Mouse (Mus musculus) gastrocnemius, adult 8-10 months (tissue): ENCODE results near the gene D5Ertd579e. TPM values are rescaled to one million over a fixed set of nuclear protein-coding genes. Genes with fewer than 3 reads are reported as not detected.
A peak's percentile ranks its signal among the peaks of the same experiment; 100 is the strongest.

Source experiments
- DNase-seq, 2 experiments: peaks; one replicate each; pipeline ENCODE4 v3.0.0; 2022; ENCODE audit warnings: low spot score in 2 of 2
- total RNA-seq, 4 experiments: library from RNA; stranded (reverse); gene quantifications; 2 replicates each; pipeline ENCODE4 v1.2.4; 2022

The D5Ertd579e gene
- total RNA-seq, 4 experiments from 2014 or later = 75.9 to 99.5 (median 81.1) TPM

GRCm38 (mm10) chr5:36614124-36614523 lies 81.7 kb downstream of the D5Ertd579e start:
- no peak for DNase-seq

- no peak for DNase-seq
Measured at GRCm38 (mm10) chr5:36608939-36609499, 86.8 kb downstream of the D5Ertd579e start.

DNA sequence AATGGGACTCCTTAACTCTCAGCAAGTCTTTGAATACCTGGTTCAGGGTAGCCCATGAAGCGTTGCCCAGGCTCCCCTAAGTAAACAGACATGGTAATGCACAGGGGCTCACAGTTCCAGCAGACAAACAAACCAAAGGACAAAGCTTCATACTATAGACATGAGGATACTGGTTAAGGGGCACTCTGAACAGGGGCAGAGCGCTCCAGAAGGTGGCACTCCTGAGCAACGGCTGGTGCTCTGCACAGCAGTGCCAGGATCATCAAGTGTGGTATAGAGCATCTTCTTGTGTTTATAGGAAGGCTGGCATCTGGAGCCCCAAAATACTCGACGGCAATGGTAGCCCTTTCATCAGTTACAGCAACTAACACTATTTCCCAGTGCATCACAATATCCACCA lies 92.8 kb downstream of the D5Ertd579e start:
- DNase-seq = peak in 1 of 2 experiments; percentile 28

DNA sequence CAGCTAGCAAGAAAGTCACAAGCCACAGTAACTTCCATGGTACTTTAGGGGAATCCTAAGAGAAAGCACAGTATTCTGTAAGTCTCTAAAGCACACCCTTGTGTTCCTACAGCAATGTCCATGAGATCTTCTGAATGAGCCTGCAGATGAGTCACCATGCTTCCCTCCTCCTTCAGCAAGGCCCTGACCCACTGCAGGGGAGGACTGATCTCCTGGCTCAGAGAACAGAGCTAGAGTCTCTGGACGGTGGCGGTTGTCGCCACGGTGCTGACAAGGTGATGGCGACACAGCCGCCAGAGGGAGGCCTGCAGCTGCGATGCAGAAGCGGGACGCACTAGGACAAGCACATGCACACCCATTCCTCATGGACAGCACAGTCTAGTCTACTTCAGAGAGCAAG lies 93.8 kb downstream of the D5Ertd579e start:
- no peak for DNase-seq

DNA sequence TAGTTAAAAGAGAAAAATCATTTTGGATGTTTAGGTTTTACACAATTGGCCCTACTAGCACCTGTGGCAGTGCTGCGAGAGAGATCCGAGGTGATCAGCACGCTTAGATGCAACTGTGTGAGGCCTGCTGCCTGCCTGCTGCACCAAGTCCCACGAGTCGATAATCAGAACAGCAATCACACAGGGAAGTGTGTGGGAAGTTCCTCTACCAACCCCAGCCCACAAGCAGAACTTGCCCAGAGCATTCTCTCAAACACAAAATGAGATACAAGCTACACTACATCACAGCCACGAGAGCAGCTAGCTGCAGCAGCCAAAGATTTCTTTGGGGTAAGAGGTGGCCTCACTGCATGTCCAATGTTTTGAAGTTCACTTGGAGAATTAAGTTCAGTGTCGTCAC lies 94.3 kb downstream of the D5Ertd579e start:
- DNase-seq = no peak

GRCm38 (mm10) chr5:36598883-36599282 lies 96.9 kb downstream of the D5Ertd579e start:
- DNase-seq = no peak

- DNase-seq = no peak
Measured at GRCm38 (mm10) chr5:36597653-36598052, 98.2 kb downstream of the D5Ertd579e start.

- DNase-seq = no peak
Measured at GRCm38 (mm10) chr5:36596225-36596624, 99.6 kb downstream of the D5Ertd579e start.

DNA sequence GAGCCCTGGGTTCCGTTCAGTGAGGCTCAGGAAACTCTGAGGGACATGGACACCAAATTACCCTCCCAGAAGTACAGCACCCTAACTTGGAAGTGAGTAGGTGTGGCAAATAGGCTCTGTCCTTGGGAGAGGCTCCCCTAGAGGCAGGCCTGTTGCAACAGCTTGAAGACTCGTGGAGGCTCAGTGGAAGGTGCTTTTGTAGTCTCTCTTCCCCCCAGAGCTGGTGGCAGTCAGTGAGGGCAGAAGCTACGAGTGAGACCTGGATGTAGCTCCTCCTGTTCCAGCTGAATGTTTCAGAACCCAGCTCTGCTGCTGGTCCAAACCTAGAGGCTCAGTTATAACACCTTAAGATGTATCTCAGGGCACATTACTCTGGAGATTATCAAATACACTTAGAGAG lies 100.7 kb downstream of the D5Ertd579e start:
- no peak for DNase-seq

GRCm38 (mm10) chr5:36594344-36594743 lies 101.5 kb downstream of the D5Ertd579e start:
- no peak for DNase-seq

DNA sequence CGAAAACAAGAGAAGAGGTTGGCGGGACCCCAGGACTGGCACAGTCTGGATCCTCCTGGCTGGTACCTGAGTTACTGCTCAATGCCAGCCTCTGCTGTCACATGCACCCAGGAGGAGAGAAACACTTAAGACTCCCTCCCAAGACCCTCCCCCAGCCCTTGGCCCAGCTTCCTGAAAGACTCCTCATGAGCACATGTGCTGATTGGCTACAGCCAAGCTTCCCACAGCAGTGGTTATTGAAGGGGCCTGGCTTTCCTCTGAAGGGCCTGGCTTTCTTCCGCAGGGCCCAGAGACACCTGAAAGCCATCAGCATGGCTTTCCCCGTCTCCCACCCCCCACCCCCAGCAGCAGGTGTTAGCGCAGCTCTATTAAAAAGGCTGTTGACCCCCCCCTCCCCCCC lies 102.6 kb downstream of the D5Ertd579e start, which contains the start of gene Tbc1d14:
Gene Tbc1d14 (minus strand): TSS at position 101 of the 400 bp plus-strand sequence.
- no peak for DNase-seq

GRCm38 (mm10) chr5:36590499-36590920 lies 105.3 kb downstream of the D5Ertd579e start:
- DNase-seq = no peak

DNA sequence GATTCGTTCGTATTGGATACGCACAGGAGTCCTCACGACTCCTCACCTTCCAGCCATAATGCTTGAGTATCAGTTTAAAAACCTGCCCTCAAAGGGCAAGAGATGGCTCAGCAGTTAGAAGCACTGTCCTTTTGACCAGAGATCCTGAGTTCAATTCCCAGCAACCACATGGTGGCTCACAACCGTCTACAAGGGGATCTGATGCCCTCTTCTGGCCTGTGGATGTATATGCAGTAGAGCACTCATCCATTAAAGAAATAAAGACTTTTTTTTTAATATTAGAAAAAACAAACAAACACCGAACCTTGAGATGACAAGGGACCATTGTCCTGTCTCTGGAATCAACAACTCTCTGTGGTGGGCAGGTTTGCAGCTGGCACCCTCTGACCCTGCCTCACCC lies 111.5 kb downstream of the D5Ertd579e start:
- DNase-seq = no peak

- peak; percentile 99 to 100 for DNase-seq
Measured at GRCm38 (mm10) chr5:36581924-36582642, 113.7 kb downstream of the D5Ertd579e start.

DNA sequence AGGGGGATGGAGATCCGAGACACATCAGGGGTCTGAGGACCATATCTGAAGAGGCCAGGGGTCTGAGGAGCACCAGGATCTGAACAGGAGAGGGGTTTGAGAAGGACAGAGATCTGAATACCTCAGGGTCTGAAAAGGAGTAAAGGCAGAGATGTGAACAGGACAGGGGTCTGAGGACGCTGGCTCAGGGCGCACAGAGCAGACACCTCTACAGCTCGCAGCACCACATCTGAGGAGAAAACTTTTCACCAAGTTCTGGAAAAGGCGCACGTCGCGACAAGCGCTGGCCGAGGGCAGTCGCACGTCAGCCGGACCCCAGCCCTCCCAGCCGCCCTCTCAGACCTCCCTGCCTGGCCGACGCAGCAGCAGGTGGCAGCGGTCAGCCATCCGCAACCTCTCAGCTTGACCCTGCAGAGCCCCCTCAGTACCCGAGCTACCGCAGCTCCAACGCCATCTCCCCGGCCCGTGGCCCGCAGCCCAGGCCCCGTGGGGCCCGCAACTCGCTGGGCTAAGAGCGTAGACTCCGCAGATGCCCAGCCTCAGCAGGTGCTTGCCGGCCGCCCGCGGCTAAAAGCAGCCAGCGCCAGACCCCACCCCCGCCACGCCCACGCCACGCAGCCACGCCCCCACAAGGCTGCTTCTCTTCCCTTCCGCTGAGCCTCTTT lies 114.4 kb downstream of the D5Ertd579e start:
- DNase-seq = no peak

DNA sequence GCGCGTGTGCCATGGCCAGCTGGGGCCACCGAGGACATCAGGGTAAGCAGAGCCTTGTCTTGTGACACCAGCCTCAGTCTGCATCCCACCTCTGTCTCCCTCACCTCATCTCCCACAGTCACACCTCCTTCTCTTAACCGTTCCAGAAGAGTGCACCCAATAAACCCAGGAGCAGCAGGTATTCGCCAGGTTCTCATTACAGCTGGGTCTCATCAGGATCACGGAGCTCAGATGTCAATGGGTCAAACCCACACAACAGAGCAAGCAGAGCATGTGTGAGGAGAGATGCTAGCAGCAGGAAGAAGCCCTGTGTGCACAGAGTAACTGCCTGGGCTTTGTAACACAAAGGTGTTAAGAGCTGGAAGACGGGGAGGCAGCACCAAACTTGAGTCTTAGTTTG lies 115.9 kb downstream of the D5Ertd579e start:
- no peak for DNase-seq

DNA sequence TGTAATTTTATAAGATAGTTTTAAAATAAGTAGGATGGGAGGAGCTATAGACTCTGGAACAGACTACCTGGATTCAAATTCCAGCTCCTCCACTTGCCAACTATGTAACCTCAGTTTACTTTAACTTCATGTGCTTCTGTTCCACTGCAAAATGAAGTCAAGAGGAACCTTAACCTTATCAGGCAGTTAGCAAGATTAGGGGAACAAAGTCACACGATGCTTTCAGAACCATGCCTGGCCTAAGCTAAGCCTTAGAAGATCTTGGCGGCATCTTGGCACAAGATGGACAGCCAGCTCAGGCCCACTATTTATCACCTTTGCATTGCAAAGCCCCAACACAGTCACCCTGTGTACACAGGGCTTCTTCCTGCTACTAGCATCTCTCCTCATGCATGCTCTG lies 116.8 kb downstream of the D5Ertd579e start:
- DNase-seq = no peak

DNA sequence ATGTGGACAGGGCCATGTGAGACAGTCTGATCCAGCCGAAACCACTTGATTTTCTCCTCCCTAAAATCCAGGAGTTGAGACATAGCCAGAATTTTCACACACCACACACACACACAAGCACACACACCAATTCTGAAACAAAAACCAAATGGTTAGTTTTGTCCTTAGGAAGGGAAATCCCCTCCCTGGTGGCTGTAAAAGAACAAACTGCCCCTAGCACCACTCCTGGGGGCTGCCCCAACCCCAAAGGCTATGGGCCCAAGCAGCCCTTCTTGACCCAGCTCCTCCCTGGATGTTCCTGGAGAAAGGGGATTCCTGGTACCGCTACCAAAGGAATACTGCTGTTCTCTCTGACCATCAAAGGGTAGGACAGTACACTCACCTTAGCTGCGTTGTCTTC lies 119.4 kb downstream of the D5Ertd579e start:
- DNase-seq = no peak

GRCm38 (mm10) chr5:36575745-36576144 lies 120.1 kb downstream of the D5Ertd579e start:
- peak in 1 of 2 experiments; percentile 26 for DNase-seq

GRCm38 (mm10) chr5:36575227-36575626 lies 120.6 kb downstream of the D5Ertd579e start:
- peak in 1 of 2 experiments; percentile 53 for DNase-seq

- no peak for DNase-seq
Measured at GRCm38 (mm10) chr5:36574147-36574870, 121.5 kb downstream of the D5Ertd579e start.

GRCm38 (mm10) chr5:36573354-36573753 lies 122.5 kb downstream of the D5Ertd579e start:
- no peak for DNase-seq
